Comparison of ENCODE assay signal across 15 mouse cellular contexts in the genomic region with DNA sequence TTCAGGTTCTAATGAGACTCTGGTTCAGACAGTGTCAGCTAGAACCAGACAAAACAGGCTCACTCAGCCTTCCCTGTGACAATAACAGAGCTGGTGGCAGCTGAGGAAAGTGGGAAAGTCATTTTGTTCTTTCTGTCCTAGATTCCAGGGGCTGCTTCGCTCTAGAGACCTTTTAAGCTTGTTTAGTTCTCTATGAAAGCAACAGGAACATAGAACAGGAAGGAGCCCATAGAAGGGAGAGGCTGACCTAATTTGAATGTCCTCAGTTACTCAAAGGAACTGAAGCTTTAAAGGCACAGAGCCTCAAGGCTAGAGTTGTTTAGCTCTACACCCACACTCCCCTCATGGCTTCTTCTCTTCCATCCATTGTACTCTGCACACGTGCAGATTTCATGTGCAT.
DNase-seq lines count a peak whose midpoint lies in the region; ATAC-seq and TF ChIP-seq lines count a peak whose summit lies in the region.
"Had no signal": no experiment of that assay in that cellular context is flagged by ENCODE, and none has a peak within 500 bp of the region (broad histone marks: within the 10 kb centered on the region; RNA-seq: fewer than 3 reads in every experiment).

No protein-coding gene starts in this region.

- peak overlapping the region; percentile 72 for H3K27ac ChIP-seq in hindbrain, postnatal 0 days
- no peak overlapping the region for H3K27ac ChIP-seq in hindbrain, embryonic 12.5 days
- H3K27ac ChIP-seq: heart, embryonic 10.5 days; limb, embryonic 15.5 days; neural tube, embryonic 15.5 days had no signal

- H3K9ac ChIP-seq in hindbrain, postnatal 0 days (replicated peaks; ENCODE audit: low read length), result no peak overlapping the region
- no peak overlapping the region for H3K9ac ChIP-seq in hindbrain, embryonic 12.5 days
- H3K9ac ChIP-seq: limb, embryonic 15.5 days; lung, embryonic 14.5 days; neural tube, embryonic 15.5 days had no signal

- H3K27me3 ChIP-seq in hindbrain, postnatal 0 days (ENCODE audit: insufficient read depth, low read length), result no peaks in the 10 kb centered on the region
- H3K27me3 ChIP-seq in hindbrain, embryonic 12.5 days, result no peaks in the 10 kb centered on the region
- H3K27me3 ChIP-seq: CH12.LX; limb, embryonic 15.5 days; neural tube, embryonic 15.5 days had no signal

- no peak overlapping the region for H3K4me3 ChIP-seq in hindbrain, postnatal 0 days (ENCODE audit: low read length)
- H3K4me3 ChIP-seq in hindbrain, embryonic 12.5 days, result no peak overlapping the region
- H3K4me3 ChIP-seq: heart, embryonic 10.5 days; limb, embryonic 15.5 days; neural tube, embryonic 15.5 days had no signal

- H3K9me3 ChIP-seq in hindbrain, postnatal 0 days (ENCODE audit: low read length), result no peaks in the 10 kb centered on the region
- H3K9me3 ChIP-seq in hindbrain, embryonic 12.5 days (replicated peaks), result no peaks in the 10 kb centered on the region
- H3K9me3 ChIP-seq: heart, embryonic 10.5 days; limb, embryonic 15.5 days; neural tube, embryonic 15.5 days had no signal

- peak; percentile 48 for ATAC-seq in hindbrain, postnatal 0 days
- no peak for ATAC-seq in hindbrain, embryonic 12.5 days (ENCODE audit: low FRiP score)

- WGBS in hindbrain, postnatal 0 days, result 59% methylated on average over 2 of the region's 2 CpGs
- 70% methylated on average over 2 of the region's 2 CpGs for WGBS in hindbrain, embryonic 12.5 days

- DNase-seq in hindbrain, postnatal 0 days (ENCODE audit: low spot score), result no peak
- peak; percentile 21 for DNase-seq in CD4-positive helper T cell, adult 2 months (ENCODE audit: low read depth, low spot score)
- DNase-seq in Muller cell, postnatal 12 days (ENCODE audit: inconsistent ontology term), result peak; percentile 68
- DNase-seq in induced T-regulatory cell, adult 2 months (ENCODE audit: low read depth), result peak; percentile 47
- no peak for DNase-seq in cerebellum, adult 18-20 months
- DNase-seq in gastrocnemius, adult 8-10 months (ENCODE audit: low spot score in 2 of 2), result no peak
- DNase-seq: cerebellum, postnatal 10 days; kidney, adult 8-10 months; lung, embryonic 14.5 days; right cerebral cortex, postnatal 4 days had no signal

- H3K4me2 ChIP-seq in hindbrain, postnatal 0 days (ENCODE audit: low read depth, low read length), result no peak overlapping the region
- H3K4me2 ChIP-seq in hindbrain, embryonic 12.5 days (replicated peaks), result no peak overlapping the region
- H3K4me2 ChIP-seq: limb, embryonic 15.5 days; lung, embryonic 14.5 days; neural tube, embryonic 15.5 days had no signal

- TF ChIP-seq CTCF in hindbrain, postnatal 0 days (IDR thresholded peaks at IDR 0.05; ENCODE audit: low read depth), result no peak

- H3K36me3 ChIP-seq in hindbrain, postnatal 0 days (ENCODE audit: insufficient read depth, low read length), result no peaks in the 10 kb centered on the region
- H3K36me3 ChIP-seq in hindbrain, embryonic 12.5 days, result no peaks in the 10 kb centered on the region
- H3K36me3 ChIP-seq: heart, embryonic 10.5 days; limb, embryonic 15.5 days; neural tube, embryonic 15.5 days had no signal

- H3K4me1 ChIP-seq in hindbrain, postnatal 0 days (ENCODE audit: insufficient read depth, low read length), result peaks cover 11% of the 10 kb centered on the region
- H3K4me1 ChIP-seq in hindbrain, embryonic 12.5 days, result peaks cover 7% of the 10 kb centered on the region
- H3K4me1 ChIP-seq: limb, embryonic 15.5 days had no signal

Comparison
In these comparisons a context has a peak if more than half of its experiments do, and no peak if none do; other contexts are left out.
1. DNase-seq: peak in CD4-positive helper T cell, adult 2 months (single experiment), Muller cell, postnatal 12 days (single experiment) and induced T-regulatory cell, adult 2 months (single experiment); none in hindbrain, postnatal 0 days (single experiment), cerebellum, adult 18-20 months (0 of 2) and gastrocnemius, adult 8-10 months (0 of 2).